Mouse (Mus musculus) ES-Bruce4 (cell line): Measurements from ENCODE around the gene Tiam1. TPM values are rescaled to one million over a fixed set of nuclear protein-coding genes. Genes with fewer than 3 reads are reported as not detected.

ENCODE experiments used
- H3K27ac ChIP-seq: 2 replicates; pipeline ENCODE4 v1.5.1; 2012; ENCODE audit warnings: low read length, inconsistent platforms; ENCODE audit not compliant: insufficient read depth
- H3K27me3 ChIP-seq: 2 replicates; pipeline ENCODE4 v1.6.1; 2012; ENCODE audit warnings: mild to moderate bottlenecking, low read length, inconsistent platforms; ENCODE audit not compliant: control insufficient read depth, poor library complexity, insufficient read depth, severe bottlenecking
- H3K36me3 ChIP-seq: 2 replicates; pipeline ENCODE4 v1.6.1; 2012; ENCODE audit warnings: inconsistent platforms, mild to moderate bottlenecking, low read length, moderate library complexity; ENCODE audit not compliant: control insufficient read depth, poor library complexity, insufficient read depth, severe bottlenecking
- H3K4me1 ChIP-seq: one replicate; pipeline ENCODE4 v1.8.1; 2011; ENCODE audit warnings: low read length; ENCODE audit not compliant: control insufficient read depth, insufficient read depth
- H3K4me3 ChIP-seq: 2 replicates; pipeline ENCODE4 v1.5.1; 2011; ENCODE audit warnings: low read depth, mild to moderate bottlenecking, low read length
- H3K9ac ChIP-seq: 2 replicates; pipeline ENCODE4 v1.6.1; 2012; ENCODE audit warnings: low read depth, mild to moderate bottlenecking, inconsistent platforms; ENCODE audit not compliant: poor library complexity, severe bottlenecking
- H3K9me3 ChIP-seq: replicated peaks from 2 replicates; pipeline ENCODE4 v1.6.1; 2012; ENCODE audit warnings: mild to moderate bottlenecking, low read length, inconsistent platforms; ENCODE audit not compliant: control insufficient read depth, poor library complexity, insufficient read depth, severe bottlenecking
- CTCF ChIP-seq: IDR thresholded peaks from one replicate; pipeline ENCODE4 v1.8.1; 2011; ENCODE audit warnings: low read depth, low read length
- EP300 ChIP-seq: IDR thresholded peaks from 2 replicates; pipeline ENCODE4 v1.6.1; 2011; ENCODE audit warnings: low read depth, low read length; ENCODE audit not compliant: insufficient read depth
- POLR2A ChIP-seq: IDR thresholded peaks from one replicate; pipeline ENCODE4 v1.8.1; 2011; ENCODE audit warnings: low read length; ENCODE audit not compliant: insufficient read depth
- polyA plus RNA-seq: library from polyadenylated mRNA; stranded (reverse); fragments of >200 nt; gene quantifications from 2 replicates; pipeline ENCODE4 v1.2.4, GENCODE M21; 2011; ENCODE audit warnings: low read depth; ENCODE audit not compliant: missing spikeins, insufficient read depth, insufficient read length

Tiam1 gene
- polyA plus RNA-seq, 1 experiment = 24.4 TPM

DNA sequence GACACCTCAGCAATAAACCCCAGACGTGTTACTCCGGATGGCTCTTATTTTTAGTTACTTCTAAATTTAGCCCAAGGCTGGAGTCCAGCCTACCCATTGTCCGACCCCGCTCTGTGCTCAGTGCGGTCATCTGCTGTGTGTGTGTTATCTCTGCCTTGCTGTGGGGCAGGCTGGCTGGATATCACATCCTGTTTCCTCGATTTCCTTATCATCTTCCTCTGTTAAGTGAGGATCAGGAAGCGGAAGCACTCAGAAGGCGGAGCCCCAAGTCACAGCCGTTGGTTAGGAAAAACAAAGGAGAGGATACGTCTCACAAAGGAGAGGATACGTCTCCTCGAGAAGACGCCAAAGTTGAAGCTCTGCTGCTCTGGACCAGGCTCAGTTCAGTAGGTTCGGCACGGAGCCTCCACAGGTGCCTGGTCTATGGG lies 313.3 kb downstream of the Tiam1 start:
- Histone ChIP-seq H3K9me3 (no peaks in the 10 kb centered on the region), H3K27ac (no peak overlapping the region), H3K4me1 (no peaks in the 10 kb centered on the region), H3K9ac (no peak overlapping the region), H3K27me3 (no peaks in the 10 kb centered on the region), H3K36me3 (no peaks in the 10 kb centered on the region), H3K4me3 (no peak overlapping the region)
- TF ChIP-seq CTCF (no peak), POLR2A (no peak), EP300 (no peak)

DNA sequence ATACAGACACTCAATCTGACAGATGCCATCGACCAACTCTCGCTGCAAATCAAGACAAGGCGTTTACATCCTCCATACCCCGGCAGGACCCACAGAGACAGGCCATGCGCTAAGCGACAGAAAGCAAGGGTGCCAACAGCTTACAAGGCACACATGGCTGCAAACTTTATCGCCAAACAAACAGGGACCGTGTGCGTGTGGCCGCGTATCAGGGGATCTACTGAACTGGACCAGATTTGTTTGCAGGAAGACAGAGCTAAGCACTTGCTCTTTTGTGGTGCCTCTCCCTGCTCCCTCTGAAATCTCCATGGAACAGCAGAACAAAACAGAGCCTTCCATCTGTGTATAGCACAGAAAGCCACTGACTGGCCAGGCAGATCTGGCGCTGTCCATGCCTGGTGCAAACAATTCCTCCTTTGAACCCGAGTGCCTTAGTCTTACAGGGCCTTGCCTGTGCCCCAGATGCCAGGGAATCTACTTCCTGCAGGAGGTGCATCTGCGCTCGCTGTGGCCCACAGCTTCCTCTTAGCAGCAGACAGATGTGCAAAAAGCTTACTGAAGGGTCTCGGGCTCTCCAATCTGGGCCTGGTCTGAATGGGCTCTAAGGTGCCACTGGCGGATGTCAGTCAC lies 316.0 kb downstream of the Tiam1 start:
- Histone ChIP-seq H3K9ac (no peak overlapping the region), H3K36me3 (no peaks in the 10 kb centered on the region), H3K9me3 (no peaks in the 10 kb centered on the region), H3K4me3 (no peak overlapping the region), H3K27ac (no peak overlapping the region), H3K4me1 (no peaks in the 10 kb centered on the region), H3K27me3 (no peaks in the 10 kb centered on the region)
- TF ChIP-seq POLR2A (no peak), EP300 (no peak), CTCF (no peak)

DNA sequence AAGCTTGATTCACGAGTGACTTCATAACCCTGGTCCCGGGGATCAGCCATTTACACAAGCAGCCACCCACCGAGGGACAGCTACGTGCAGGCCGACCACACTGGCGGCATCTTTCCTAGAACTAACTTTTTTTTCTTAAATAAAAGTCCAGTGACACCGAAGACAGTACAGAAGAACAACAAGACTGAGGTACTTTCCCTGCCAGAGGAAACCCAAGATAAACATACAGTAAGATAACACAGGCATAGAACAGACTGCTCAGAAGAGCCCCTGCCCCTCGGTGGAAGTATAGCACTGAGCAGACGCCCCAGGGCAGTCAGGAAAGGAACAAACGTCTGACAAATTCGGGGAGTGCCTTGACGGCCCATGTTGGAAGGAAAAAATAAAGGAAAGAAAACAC lies 317.7 kb downstream of the Tiam1 start:
- Histone ChIP-seq H3K27ac (no peak overlapping the region), H3K27me3 (no peaks in the 10 kb centered on the region), H3K9ac (no peak overlapping the region), H3K4me3 (no peak overlapping the region), H3K9me3 (no peaks in the 10 kb centered on the region), H3K4me1 (no peaks in the 10 kb centered on the region), H3K36me3 (no peaks in the 10 kb centered on the region)
- no peak for TF ChIP-seq POLR2A
- no peak for TF ChIP-seq EP300
- TF ChIP-seq CTCF = no peak

DNA sequence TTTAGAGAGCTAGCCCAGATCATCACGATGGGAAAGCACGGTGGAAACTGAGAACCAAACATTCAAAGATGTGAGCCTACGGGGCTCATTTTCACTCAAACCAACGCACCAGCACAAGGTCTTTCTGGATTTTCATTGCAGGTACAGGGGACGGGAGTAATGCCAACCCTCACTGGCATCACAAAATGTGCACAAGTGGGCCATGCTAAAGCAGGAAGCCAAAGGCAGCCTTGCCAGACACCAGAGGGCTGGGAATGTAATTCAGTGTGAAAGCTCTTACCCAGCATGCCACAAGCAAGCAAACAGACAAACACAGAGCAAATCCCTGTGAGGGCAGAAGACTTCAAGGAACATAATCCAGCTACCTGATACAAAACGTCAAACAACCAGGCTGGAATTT lies 320.7 kb downstream of the Tiam1 start:
- Histone ChIP-seq H3K4me1 (peaks cover 2% of the 10 kb centered on the region), H3K4me3 (no peak overlapping the region), H3K27me3 (no peaks in the 10 kb centered on the region), H3K9me3 (no peaks in the 10 kb centered on the region), H3K9ac (no peak overlapping the region), H3K36me3 (no peaks in the 10 kb centered on the region), H3K27ac (no peak overlapping the region)
- TF ChIP-seq CTCF (no peak), POLR2A (no peak), EP300 (no peak)

DNA sequence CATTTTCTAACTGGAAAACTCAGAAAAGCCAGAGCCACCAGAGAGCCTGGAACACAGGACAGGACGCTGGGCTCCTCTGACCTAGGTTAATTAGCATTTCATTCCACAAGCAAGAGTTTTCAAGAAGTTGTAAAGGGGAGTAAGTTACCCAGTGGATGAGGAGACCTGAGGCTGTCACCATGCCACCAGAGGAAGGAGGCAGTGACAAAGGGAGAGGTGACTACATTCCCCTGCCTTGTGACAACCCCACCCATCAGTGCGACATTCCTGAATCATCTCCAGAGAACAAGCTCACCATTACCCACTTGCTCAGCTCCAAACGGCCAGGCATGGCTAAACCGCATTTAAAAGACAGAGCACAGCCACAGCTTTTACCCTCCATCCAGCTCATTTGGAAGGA lies 324.9 kb downstream of the Tiam1 start:
- no peak overlapping the region for H3K27ac ChIP-seq
- no peaks in the 10 kb centered on the region for H3K27me3 ChIP-seq
- TF ChIP-seq CTCF = no peak
- peaks cover 3% of the 10 kb centered on the region for H3K4me1 ChIP-seq
- H3K9me3 ChIP-seq = no peaks in the 10 kb centered on the region
- H3K4me3 ChIP-seq = no peak overlapping the region
- H3K9ac ChIP-seq = no peak overlapping the region
- no peaks in the 10 kb centered on the region for H3K36me3 ChIP-seq

DNA sequence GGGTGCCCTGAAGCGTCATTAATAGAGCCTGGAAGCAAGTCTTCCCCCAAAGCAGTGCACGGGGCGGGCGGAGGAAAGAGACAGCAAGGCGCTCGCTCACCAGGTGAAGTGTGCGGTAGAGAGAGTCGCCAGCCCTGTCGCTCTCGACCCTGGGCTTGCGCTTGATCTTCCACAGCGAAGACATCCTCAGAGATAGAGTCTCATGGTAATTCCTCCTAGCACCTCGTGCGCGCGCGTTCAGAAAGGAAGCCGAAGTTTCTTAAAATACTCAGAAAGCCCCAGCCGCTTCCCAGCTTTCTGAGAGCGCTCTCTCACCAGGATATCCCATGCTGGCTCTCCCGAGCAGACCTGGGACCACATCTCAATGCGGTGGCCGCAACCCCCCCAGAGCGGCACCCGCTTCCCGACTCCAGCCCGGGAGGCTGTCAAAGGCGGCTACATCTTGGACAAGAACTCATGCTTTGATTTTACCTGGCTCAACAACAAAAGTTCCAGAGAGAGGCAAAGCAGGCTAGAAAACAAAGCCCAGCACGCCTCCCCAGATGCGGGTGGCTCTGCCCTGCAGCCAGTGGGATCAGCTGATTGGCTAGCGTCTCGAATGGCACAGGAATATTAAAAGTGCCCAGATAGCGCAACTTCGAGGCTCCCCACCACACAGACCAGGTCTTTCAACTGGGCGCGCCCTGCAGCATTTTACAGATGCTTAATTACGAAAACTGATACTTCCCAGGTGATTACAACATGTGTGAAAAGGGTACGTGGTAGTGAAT lies 325.5 kb downstream of the Tiam1 start:
- Histone ChIP-seq H3K36me3 (no peaks in the 10 kb centered on the region), H3K9me3 (no peaks in the 10 kb centered on the region), H3K4me1 (peaks cover 3% of the 10 kb centered on the region), H3K27ac (no peak overlapping the region), H3K27me3 (no peaks in the 10 kb centered on the region), H3K9ac (peak overlapping the region; percentile 38), H3K4me3 (peak overlapping the region; percentile 2; the same call in 1 of the 2 replicates)
- TF ChIP-seq POLR2A = no peak
- TF ChIP-seq EP300 = no peak
- TF ChIP-seq CTCF = no peak
